ENCODE assay signal across 8 mouse cellular contexts in genomic region chr2:21205831-21206159, GRCm38 (mm10). TPM values are rescaled to one million over a fixed set of nuclear protein-coding genes. Genes with fewer than 3 reads are reported as not detected.
DNase-seq lines count a peak whose midpoint lies in the region; ATAC-seq and TF ChIP-seq lines count a peak whose summit lies in the region.

No protein-coding gene starts in this region.

- no peak for TF ChIP-seq CTCF in hindbrain, postnatal 0 days (IDR thresholded peaks at IDR 0.05; ENCODE audit: low read depth)

- no peaks in the 10 kb centered on the region for H3K9me3 ChIP-seq in kidney, embryonic 14.5 days (ENCODE audit: control insufficient read depth, low read length)
- H3K9me3 ChIP-seq in hindbrain, postnatal 0 days (ENCODE audit: low read length): no peaks in the 10 kb centered on the region
- no peaks in the 10 kb centered on the region for H3K9me3 ChIP-seq in midbrain, embryonic 15.5 days

- H3K9ac ChIP-seq in kidney, embryonic 14.5 days (ENCODE audit: low read depth, low read length): peak overlapping the region; percentile 64
- H3K9ac ChIP-seq in hindbrain, postnatal 0 days (replicated peaks; ENCODE audit: low read length): peak overlapping the region; percentile 68
- H3K9ac ChIP-seq in midbrain, embryonic 15.5 days: peak overlapping the region; percentile 61

- no peak for DNase-seq in kidney, adult 11 months
- no peak for DNase-seq in hindbrain, postnatal 0 days (ENCODE audit: low spot score)
- no peak for DNase-seq in layer of hippocampus, adult 9-11 months
- DNase-seq in ovary, adult 18-20 months (ENCODE audit: low spot score): no peak
- DNase-seq in cerebellum, adult 11 months: no peak

- peak; percentile 89 for ATAC-seq in kidney, embryonic 14.5 days (ENCODE audit: low FRiP score, low TSS enrichment)
- ATAC-seq in common myeloid progenitor, adult 5-6 weeks (replicated peaks; ENCODE audit: low read depth, poor library complexity, severe bottlenecking): peak; percentile 55
- peak; percentile 91 for ATAC-seq in hindbrain, postnatal 0 days
- peak; percentile 94 for ATAC-seq in midbrain, embryonic 15.5 days (replicated peaks)

- no peaks in the 10 kb centered on the region for H3K27me3 ChIP-seq in kidney, embryonic 14.5 days (ENCODE audit: control insufficient read depth, insufficient read depth, low read length)
- no peaks in the 10 kb centered on the region for H3K27me3 ChIP-seq in hindbrain, postnatal 0 days (ENCODE audit: insufficient read depth, low read length)
- H3K27me3 ChIP-seq in midbrain, embryonic 15.5 days (replicated peaks): no peaks in the 10 kb centered on the region

- peak overlapping the region; percentile 57 for H3K4me3 ChIP-seq in kidney, embryonic 14.5 days (ENCODE audit: low read length)
- H3K4me3 ChIP-seq in hindbrain, postnatal 0 days (ENCODE audit: low read length): peak overlapping the region; percentile 76
- H3K4me3 ChIP-seq in midbrain, embryonic 15.5 days: peak overlapping the region; percentile 64

- 0 out of 2 replicates have a peak, but pooled peaks cover 9% of the 10 kb centered on the region for H3K4me1 ChIP-seq in kidney, embryonic 14.5 days (ENCODE audit: control insufficient read depth, insufficient read depth, low read length)
- H3K4me1 ChIP-seq in hindbrain, postnatal 0 days (ENCODE audit: insufficient read depth, low read length): peaks cover 6% of the 10 kb centered on the region
- peaks cover 24% of the 10 kb centered on the region for H3K4me1 ChIP-seq in midbrain, embryonic 15.5 days

- no peaks in the 10 kb centered on the region for H3K36me3 ChIP-seq in kidney, embryonic 14.5 days (ENCODE audit: control insufficient read depth, insufficient read depth, low read length)
- H3K36me3 ChIP-seq in hindbrain, postnatal 0 days (ENCODE audit: insufficient read depth, low read length): no peaks in the 10 kb centered on the region
- H3K36me3 ChIP-seq in midbrain, embryonic 15.5 days (replicated peaks): no peaks in the 10 kb centered on the region

- no peak overlapping the region for H3K27ac ChIP-seq in kidney, embryonic 14.5 days (ENCODE audit: low read depth, low read length)
- peak overlapping the region; percentile 89 for H3K27ac ChIP-seq in hindbrain, postnatal 0 days
- H3K27ac ChIP-seq in midbrain, embryonic 15.5 days: peak overlapping the region; percentile 88

- peak overlapping the region; percentile 73 for H3K4me2 ChIP-seq in kidney, embryonic 14.5 days (replicated peaks; ENCODE audit: low read depth, low read length)
- peak overlapping the region; percentile 70 for H3K4me2 ChIP-seq in hindbrain, postnatal 0 days (ENCODE audit: low read depth, low read length)
- peak overlapping the region; percentile 61 for H3K4me2 ChIP-seq in midbrain, embryonic 15.5 days

- WGBS in kidney, embryonic 14.5 days: under 1% methylated on average over 19 of the region's 19 CpGs
- under 1% methylated on average over 19 of the region's 19 CpGs for WGBS in hindbrain, postnatal 0 days
- under 1% methylated on average over 19 of the region's 19 CpGs for WGBS in midbrain, embryonic 15.5 days

RNA-seq across cellular contexts. Expression of gene Thnsl1, which starts 0.3 kb away (rescaled TPM):
- 5.2 and 8.8 TPM in 2 replicates for polyA plus RNA-seq in kidney, embryonic 14.5 days (2014; fragmentation: Nextera tagmentation; extraction: Ambion mirVana)
- 7.2 and 8.4 TPM in 2 replicates for total RNA-seq in common myeloid progenitor, adult 5-6 weeks (2017)
- total RNA-seq in hindbrain, postnatal 0 days (2014; rRNA removed): 11.2 and 16.2 TPM in 2 replicates
- polyA plus RNA-seq in hindbrain, postnatal 0 days (2015; fragmentation: Nextera tagmentation; extraction: Ambion mirVana): 15.6 and 17.5 TPM in 2 replicates
- 24.4 TPM in 2 replicates for polyA plus RNA-seq in midbrain, embryonic 15.5 days (2015; fragmentation: Nextera tagmentation; extraction: Ambion mirVana)

RNA-seq across cellular contexts. Expression of gene Enkur, which starts 0.6 kb away (rescaled TPM):
- polyA plus RNA-seq in kidney, embryonic 14.5 days (2014; fragmentation: Nextera tagmentation; extraction: Ambion mirVana): 0.35 and 0.59 TPM in 2 replicates
- 1.6 and 7.5 TPM in 2 replicates for total RNA-seq in common myeloid progenitor, adult 5-6 weeks (2017)
- total RNA-seq in hindbrain, postnatal 0 days (2014; rRNA removed): 0.68 and 1.8 TPM in 2 replicates
- 6.4 and 7.5 TPM in 2 replicates for polyA plus RNA-seq in hindbrain, postnatal 0 days (2015; fragmentation: Nextera tagmentation; extraction: Ambion mirVana)
- polyA plus RNA-seq in midbrain, embryonic 15.5 days (2015; fragmentation: Nextera tagmentation; extraction: Ambion mirVana): 5.2 and 6.1 TPM in 2 replicates
